Mouse (Mus musculus): ENCODE data around the gene Cyp2t4.

DNA sequence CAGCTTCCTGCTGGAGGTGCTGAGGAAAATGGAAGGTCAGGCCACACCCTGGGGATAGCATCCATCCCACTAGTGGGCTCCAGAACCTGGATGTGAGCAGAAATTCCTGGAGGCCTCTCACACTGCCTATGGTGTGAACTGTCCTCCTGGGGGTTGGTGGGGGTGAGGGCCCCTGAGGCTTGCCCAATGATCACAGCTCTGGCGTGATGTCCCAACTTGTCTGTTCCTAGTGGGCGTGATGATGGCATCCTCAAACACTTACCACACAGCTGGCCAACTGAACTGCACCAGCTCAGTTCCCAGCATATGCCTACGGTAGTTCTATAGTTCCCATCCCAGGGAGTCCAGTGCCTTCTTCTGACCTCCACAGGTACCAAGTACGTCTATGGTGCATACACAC, 28.5 kb upstream of the Cyp2t4 start:
- TF ChIP-seq POLR2A (IDR thresholded peaks at IDR 0.05; ENCODE audit: insufficient read length, low read depth) = no peak
- no peak for TF ChIP-seq MYOD1 (IDR thresholded peaks at IDR 0.05; ENCODE audit: control insufficient read depth in 1 of 3, insufficient read length in 2 of 3, low read depth in 2 of 3)
- TF ChIP-seq MAX (IDR thresholded peaks at IDR 0.05; ENCODE audit: low read depth) = no peak
- TF ChIP-seq TCF12 (IDR thresholded peaks at IDR 0.05; ENCODE audit: insufficient read depth, poor library complexity, severe bottlenecking) = no peak
- no peak for TF ChIP-seq POLR2AphosphoS2 (IDR thresholded peaks at IDR 0.05; ENCODE audit: insufficient read length, low read depth)
- TF ChIP-seq TCF3 (IDR thresholded peaks at IDR 0.05; ENCODE audit: insufficient read length, low read depth) = no peak

All from myocyte (in vitro differentiated cells).